Mouse (Mus musculus): ENCODE results near the gene Wdr18.
A peak's percentile ranks its signal among the peaks of the same experiment; 100 is the strongest.

Gene Wdr18

DNA sequence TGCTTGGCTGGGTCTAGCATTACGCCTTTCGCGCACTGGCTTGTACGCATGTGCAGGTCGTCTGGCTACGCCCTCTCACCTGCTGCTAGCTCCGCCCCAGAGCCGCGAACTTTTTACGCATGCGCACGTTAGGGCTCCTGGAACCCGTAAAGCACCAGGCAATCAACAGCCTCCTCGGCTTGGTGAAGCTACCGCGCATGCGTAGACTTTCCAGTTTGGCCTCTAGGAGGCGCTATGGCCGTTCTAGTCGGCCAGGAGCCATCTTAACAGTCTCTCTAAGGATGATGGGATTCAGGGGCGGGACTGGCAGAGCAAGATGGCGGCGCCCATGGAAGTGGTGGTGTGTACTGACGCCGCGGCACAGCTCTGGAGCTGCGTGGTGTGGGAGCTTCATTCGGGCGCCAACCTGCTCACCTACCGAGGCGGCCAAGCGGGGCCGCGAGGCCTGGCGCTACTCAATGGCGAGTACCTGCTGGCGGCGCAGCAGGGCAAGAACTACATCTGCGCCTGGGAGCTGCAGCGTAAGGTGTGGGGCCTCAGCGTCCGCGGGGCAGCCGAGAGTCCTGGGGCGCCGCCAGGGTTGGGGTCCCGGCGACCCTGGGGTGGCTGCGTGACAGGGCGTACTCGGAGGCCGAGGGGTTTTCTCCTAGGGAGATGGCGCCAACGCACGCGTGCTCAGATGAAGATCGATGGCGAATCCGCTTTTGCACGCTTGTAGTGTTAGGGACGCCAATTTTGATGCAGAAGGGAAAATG, at the start of gene Wdr18:
Gene Wdr18 (plus strand): TSS at position 306 of the 755 bp plus-strand sequence.
- peak; percentile 99 for DNase-seq

DNA sequence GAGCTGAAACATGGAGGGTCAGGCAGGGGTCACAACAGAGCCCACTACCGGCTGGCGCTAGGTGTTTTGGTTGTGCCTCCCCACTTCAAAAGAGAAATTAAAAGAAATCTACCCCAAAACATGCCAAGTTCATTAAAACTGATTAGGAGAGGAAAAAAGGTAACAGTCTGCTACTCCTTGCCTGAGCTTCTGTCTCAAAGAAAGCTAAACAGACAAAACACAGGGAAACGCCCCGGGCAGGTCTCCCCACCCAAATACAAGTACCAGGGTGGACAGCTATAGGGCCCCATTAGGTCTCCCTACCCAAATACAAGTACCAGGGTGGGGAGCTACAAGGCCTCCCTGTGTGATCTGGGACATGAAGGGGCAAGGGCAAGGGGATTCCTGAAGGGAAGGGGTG, 49.4 kb upstream of the Wdr18 start, which contains the start of gene Gm26602:
Gene Gm26602 (plus strand): TSS at position 301 of the 400 bp plus-strand sequence.
- DNase-seq, result no peak

DNA sequence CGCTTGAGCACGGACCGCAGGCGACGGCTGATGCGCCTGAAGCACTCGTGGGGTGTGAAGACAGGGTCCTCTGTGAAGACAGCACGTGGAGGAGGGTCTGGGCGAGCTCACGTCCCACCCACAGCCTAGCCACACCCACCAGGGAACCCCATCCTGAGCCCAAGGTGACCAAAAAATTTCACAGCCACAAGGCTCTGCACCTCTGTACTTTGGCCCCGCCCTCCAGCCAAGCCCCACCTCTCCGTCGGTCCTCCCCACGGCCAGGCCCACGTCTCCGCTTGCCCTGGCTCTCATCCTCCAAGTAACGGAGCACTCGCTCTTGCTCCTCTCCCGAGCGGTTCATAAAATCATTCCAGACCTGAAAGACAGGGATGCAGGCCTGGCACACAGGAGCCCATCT, 47.5 kb upstream of the Wdr18 start:
- DNase-seq, result no peak

DNA sequence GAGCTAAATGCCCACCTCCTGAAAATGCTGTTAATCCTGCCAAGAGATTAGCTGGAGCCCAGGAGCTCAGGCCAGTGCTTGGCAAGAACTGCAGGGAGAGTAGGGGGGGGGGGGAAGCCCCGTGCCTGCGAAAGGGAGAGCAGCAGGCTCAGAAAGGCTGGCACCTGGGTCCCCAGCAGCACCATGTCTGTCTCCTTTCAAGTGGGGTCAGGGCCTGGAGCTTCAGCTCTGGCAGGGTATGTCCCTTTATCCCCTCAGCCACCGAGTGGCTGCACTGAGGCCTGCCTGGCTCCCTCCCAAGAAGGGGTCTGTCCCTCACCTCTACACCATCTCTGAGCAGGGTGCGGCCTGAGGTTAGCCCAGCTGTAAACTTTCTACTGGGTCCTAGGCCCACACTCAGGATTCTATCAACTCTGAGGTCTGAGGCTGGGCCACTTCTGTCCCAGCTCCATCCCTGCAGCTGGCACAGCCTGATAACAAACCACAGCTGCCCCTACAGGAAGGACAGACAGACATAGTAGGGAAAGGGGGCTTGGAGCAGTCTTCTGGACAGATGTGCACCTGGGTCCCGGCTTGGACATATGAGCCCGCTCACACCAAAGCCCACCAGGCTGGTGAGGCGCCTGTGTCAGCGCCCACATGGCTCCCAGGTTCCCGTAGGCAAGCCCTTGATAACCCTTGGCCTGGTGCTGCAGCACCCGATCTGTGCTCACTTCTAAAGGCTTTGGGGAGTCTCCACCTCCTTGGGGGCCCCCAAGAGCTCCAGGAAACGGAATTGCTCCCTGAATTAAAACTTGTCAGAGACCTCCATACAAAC, 45.6 kb upstream of the Wdr18 start:
- peak; percentile 54 to 68 for DNase-seq

DNA sequence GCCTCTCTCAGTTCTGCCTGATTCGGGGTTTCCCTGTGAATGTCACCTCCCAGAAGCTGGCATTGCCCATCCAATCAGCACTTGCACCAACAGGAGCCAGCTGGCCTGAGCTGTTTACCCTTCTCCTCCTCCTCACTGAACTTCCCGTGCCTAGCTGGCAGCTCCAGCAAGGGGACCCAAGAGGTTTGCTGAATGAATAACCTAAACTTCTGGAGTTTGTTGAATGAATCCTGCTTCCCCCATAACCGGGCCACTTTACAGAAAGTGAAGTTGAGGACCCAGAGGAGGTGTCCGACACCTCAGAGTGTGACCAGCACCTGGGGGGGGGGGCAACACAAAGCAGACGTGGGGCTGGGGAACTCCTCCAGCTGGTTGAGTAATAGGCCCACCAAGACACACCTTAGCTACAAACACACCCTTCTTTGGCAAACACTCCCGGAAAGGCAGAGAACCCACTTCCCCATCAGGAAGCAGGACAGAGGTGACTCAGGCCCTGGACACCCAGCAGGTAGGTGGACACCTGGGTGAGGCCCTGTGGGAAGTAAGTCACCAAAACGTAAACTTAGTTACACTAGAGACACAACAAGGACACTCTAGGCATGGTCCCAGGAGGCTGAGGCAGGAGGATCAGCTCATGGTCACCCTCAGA, 44.9 kb upstream of the Wdr18 start:
- peak; percentile 35 to 56 for DNase-seq

DNA sequence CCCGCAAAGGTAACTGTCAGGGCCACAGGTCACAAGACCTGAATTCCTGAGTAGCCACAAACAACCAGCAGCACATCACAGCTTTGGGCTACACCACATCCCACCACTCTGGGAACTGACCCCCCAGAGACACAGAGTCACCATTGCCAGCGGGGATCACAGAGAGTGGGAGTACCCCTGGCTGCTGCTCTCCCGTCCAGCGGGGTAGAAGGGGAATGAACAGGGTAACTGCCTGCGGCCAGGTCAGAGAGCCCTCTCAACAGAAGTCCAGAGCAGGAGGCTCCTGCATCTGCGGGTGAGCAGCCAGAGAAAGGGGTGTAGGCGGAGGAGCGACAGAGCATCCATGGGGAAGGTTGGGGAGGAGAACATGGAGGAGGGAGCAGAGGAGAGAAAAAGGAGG, 43.9 kb upstream of the Wdr18 start:
- DNase-seq, result peak; percentile 30 to 43

DNA sequence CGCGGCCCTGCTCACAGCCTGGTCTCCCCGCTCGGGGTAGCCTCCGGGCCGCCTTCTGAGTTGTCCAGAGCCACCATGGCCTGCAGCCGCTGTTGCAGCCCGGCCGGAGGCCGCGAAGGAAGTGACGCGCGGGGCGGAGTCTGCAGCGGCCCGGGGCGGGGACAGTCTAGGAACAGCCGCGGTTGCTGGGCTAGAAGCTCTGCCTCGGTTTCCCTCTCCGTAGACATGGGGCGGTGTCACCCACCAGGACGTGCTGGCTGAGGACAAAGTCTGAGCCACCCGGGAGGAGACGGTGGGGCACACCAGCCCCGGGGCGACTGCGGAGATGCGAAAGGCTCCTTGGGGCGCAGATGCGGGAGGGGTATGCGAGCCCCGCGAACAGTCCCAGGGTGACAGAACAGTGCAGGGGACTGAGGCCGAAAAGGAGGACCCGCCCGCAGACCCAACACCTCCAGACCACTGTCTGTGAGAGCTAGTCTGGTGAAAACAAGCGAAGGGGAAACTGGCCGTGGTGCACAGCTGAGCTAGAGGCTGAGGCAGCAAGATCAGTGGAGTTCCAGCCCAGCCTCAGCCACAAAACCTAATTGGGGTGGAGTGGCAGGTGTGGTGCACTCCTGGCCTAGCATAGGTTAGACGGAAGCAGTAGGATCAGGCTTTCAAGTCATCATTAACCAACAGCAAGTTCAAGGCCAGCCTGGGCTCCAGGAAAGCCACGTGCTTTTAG, 43.0 kb upstream of the Wdr18 start, which contains the start of gene Kiss1r:
Gene Kiss1r (plus strand): TSS at position 164 of the 724 bp plus-strand sequence.
- DNase-seq, result peak; percentile 92

DNA sequence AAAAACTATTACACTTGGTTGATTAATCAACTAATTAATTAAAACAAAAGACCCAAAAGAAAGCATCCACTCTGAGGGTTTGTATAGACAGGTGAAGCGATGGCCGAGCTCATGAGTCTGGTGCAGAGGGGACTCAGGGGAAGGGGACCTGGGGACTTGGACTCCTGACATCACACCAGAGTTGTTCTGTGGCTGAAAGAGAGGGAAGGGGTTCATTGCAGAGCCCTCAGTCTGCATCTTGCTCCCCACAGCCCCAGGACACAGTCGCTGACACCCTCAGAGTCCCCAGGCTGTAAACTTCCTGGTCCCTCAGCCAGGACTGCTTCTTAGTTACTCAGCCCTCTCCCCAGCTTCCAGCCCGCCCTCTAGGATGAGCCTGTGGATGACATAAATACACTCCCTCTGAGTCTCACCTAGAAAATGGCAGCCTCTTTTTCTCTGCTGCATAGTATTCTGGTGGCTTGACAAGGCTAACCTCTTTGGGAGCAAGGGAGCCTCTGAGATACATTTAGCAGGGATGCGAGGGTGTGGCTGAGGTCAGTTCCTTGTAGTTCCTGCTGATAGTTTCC, 42.3 kb upstream of the Wdr18 start:
- no peak for DNase-seq

DNA sequence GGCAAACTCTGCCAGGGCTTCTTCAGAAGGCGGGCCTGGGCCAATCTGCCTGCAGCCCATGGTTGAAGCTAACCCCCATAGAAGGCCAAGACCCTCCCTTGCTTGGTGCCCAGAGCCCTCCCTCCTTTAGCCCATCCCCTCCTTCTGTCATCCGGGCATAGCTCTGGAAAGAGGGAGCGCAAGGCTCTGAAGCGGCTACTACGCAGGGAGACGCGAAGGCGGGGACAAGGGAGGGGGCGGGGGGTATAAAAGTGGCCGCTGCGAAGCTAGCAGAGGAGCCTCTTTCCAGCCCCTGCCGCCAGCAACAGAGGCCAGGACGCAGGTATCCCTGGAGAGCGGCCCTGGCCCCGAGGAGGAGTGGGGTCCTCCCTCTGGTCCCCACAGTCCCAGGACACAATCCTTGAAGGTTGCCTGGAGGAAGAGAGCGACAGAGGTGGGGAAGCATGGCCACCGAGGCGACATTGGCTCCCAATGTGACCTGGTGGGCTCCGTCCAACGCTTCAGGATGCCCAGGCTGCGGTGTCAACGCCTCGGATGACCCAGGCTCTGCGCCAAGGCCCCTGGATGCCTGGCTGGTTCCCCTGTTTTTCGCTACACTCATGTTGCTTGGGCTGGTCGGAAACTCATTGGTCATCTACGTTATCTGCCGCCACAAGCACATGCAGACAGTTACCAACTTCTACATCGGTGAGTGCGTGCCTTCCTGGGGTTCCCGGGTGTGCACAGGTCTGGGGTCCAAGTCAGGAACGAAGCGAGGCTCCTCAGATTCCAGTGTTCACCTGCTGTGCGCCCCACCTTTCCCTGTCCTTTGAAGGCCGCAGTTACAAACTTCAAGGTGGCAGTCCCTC, 41.5 kb upstream of the Wdr18 start:
- DNase-seq, result peak; percentile 81 to 84

DNA sequence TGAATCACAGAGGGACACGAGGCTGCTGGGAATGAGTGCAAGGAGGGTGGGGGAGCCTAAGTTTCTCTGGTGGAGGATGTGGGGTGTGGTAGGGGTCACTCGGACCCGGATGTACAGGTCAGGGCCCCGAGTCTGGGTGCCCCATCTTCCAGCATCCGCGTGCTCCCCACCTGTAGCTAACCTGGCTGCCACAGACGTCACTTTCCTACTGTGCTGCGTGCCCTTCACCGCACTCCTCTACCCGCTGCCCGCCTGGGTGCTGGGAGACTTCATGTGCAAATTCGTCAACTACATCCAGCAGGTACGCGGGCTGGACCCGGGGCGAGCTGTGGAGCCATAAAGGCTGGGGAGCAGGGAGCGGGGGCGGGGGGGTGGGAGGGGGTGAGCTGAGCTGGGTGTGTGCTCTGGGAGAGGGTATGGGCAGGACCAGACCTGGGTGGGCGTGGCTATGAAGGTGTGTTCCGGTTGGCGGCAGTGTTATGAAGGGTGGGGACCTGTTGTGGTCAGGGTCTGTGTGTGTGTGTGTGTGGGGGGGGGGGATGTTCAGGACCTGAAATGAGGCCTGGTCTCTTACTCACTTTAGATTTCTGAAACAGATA, 40.6 kb upstream of the Wdr18 start:
- peak in 1 of 2 experiments; percentile 34 for DNase-seq

DNA sequence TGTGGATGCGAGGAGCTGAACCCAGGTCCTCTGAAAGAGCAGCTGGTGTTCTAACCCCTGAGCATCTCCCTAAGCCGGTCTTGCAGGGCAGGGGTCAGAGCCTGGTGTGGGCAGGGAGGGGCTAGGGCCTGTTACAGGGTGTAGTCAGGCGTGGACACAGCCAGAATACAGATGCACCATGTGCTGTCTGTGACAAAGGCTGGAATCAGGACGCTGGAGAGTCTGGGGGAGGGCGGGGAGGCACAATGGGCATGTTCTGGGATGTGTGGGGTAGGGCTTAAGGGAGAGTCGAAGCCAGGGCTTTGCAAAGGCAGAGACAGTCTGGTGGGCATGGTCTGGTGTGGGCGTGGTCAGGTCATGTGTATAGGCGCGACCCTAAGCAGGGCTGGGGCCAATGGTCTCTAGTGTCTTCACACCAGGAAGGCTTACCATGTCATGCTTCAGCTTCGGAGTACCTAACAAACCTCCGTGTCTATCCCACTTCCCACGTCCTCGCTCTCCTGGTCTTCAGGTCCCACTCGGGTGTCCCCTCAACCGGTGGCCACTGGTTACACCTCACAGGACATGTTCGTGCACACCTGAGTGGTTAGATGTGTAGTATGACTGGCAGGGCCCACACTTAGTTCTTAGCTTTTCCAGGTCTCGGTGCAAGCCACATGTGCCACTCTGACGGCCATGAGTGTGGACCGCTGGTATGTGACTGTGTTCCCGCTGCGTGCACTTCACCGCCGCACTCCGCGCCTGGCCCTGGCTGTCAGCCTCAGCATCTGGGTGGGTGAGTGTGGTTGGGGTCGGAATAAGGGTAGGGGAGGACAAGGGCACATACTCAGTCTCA, 39.7 kb upstream of the Wdr18 start:
- DNase-seq, result peak in 1 of 2 experiments; percentile 19

DNA sequence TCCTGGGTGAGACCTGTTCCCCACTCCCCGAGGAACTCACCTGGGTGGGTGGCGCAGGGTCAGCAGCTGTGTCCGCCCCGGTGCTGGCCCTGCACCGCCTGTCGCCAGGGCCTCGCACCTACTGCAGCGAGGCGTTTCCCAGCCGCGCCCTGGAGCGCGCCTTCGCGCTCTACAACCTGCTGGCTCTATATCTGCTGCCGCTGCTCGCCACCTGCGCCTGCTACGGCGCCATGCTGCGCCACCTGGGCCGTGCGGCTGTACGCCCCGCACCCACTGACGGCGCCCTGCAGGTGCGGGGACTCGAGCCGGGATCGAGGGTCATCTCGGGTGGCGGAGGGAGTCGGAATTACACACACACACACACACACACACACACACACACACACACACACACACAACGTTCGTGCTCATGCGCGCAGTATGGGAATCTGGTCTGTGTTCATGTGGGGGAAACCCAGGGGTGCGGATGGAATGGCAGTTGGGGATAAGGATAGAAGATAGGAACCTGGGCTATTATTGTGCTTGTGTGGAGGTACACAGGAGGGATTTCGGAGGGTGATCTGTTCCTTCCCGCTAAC, 38.9 kb upstream of the Wdr18 start, which contains the start of gene R3hdm4:
Gene R3hdm4 (minus strand): TSS at position 251 of the 578 bp plus-strand sequence.
- no peak for DNase-seq

DNA sequence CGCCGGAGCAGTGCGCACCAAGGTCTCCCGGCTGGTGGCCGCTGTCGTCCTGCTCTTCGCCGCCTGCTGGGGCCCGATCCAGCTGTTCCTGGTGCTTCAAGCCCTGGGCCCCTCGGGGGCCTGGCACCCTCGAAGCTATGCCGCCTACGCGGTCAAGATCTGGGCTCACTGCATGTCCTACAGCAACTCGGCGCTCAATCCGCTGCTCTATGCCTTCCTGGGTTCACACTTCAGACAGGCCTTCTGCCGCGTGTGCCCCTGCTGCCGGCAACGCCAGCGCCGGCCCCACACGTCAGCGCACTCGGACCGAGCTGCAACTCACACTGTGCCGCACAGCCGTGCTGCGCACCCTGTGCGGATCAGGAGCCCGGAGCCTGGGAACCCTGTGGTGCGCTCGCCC, 38.4 kb upstream of the Wdr18 start:
- DNase-seq, result peak in 1 of 2 experiments; percentile 37

DNA sequence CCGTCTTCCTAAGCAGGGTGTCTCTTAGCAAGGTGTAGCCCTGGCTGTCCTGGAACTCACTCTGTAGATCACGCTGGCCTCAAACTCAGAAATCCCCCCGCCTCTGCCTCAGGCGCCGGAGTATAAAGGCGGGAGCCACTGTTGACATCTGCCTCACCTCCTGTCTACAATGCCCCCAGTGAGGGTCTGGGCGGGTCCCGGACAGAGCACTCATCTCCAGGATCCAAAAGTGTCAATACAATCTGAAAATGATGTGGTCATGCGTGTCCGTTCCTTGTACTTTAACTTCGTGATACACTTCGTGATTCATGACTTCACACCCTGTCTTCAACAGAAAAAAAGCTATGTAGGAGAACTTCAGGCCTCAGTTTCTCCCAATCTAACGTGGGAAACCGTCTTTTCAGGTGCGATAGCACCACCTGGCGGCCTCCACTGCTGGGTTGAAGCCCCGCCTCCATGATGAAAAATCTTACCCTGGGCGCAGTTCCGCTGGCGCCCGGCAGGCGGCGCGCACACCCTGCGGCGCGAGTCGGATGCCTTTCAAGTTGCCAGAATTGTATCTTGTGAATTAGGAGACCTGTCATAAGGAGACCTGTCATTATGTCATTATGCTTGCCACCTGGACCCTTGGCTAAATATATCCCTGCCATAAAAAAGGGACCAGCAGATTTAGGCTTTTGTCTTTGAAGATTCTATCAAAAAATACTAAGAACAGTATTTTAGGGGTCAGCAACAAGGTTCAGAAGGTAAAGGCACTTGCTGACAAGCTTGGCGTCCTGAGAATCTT, 34.8 kb upstream of the Wdr18 start:
- DNase-seq, result peak; percentile 97 to 99

DNA sequence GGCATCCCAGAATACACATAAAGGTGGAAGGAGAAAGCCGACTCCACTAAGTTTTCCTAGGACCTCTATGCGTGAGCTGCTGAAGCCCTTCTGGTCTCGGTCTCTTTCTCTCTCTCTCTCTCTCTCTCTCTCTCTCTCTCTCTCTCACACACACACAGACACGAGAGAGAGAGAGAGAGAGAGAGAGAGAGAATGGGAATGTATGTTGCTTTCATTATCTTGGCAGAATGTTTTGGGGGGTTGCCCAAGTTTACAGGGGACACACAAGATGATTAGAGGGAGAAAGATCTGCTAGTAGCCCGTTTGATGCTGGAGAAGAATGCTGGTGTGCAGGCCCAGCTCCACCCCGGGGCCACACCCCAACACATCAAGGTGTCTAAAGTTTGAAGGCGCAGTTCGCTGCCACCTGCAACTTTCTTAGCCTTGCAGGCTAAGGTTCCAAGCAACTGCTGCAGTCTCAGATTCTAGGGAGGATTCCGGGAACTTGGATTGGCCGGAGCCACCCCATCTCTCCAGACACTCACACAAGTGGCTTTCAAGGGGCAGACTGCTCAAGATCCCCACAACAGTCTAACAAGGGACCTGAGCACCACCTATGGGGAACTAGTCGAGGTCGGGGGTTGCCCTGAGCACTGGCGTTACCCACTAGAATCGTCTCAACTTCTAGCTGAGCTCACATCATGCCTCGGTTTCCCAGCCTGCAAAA, 34.0 kb upstream of the Wdr18 start:
- peak in 1 of 2 experiments; percentile 52 for DNase-seq

DNA sequence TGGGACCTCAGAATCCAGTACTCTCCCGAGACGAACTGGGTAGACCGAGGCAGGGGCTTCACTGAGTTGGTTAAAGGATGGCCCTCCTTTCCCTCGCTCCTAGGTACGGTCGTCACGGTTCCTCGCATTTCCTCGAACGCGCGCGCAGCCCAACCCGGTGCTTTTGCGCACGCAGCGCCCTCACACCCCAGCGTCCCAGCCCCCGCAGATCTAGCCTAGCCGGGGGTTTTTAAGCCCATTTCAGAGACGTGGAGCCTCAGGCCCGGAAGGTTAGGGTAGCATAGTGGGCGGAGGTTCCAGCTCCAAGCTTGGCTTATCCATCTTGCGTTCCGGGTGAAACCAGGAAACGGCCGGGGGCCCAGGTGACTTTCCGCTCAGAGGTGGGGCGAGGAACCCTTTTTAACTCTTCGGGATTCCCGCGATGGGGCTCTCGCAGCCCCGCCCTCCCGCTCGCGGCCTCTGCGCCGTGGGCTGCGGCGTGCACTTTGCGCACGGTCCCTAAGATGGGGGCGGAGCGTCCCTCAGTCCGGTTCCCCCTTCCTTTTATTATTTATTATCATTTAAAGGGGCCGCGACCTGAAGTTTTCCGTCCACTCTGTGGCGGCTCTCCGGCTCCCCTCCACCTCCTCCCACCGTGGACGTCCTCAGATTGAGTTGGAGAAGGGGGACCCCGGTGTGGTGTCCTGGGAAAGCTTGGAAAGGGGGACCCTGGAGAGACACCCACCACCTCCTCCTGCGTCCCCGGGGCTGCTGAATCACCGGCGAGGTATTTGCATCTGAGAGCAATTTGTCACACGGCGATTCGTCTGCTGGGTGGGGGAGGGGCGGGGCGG, 33.2 kb upstream of the Wdr18 start, which contains the start of gene Arid3a:
Gene Arid3a (plus strand): TSS at position 553 of the 833 bp plus-strand sequence.
- DNase-seq, result peak; percentile 91 to 94
